Mouse (Mus musculus): ENCODE data around the gene Cobll1. TPM values are rescaled to one million over a fixed set of nuclear protein-coding genes. Genes with fewer than 3 reads are reported as not detected.

The Cobll1 gene
- polyA plus RNA-seq (2012; rRNA removed), result 6.1 and 6.4 TPM in 2 replicates

DNA sequence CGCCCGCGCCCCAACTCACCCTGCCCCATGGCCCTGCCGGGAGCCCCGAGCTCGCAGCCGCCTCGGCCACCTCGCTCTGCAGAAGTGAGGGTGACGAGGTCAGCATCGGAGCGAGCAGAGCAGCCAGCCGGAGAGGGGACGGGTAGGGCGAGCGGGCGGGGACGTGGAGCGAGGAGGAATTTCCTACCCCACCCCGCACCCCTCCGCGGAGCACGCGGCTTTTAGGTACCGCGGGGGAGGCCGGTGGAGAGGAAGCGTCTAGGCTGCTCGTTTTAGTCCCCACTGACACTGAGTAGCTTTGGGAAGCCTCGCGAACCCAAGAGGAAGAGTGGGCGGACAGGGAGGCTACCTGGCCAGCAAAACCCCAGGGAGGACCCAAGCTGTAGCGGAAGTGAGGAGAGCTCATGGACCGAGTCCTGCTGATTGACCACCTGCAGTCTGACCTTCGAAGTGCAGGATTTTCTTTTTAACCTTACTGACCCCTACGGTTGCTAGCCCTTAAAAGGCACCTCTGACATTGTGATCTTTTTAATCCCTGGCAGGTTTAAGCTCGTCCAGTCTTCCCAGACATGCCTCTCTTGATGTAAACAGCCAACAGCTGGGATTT lies at the start of gene Cobll1:
Cobll1 (minus strand) TSS at position 440 of the 607 bp plus-strand sequence.

Other genes starting within 250 kb of the Cobll1 start
- gene Grb14, start 214.4 kb downstream of the Cobll1 start, polyA plus RNA-seq (2012; rRNA removed), result 3.3 and 4.2 TPM in 2 replicates
- 1.4 and 1.5 TPM in 2 replicates for gene Slc38a11, start 124.6 kb upstream of the Cobll1 start, polyA plus RNA-seq (2012; rRNA removed)

All from colon, adult 2 months (tissue).